8 mouse cellular contexts compared by ENCODE assay signal in the genomic region with DNA sequence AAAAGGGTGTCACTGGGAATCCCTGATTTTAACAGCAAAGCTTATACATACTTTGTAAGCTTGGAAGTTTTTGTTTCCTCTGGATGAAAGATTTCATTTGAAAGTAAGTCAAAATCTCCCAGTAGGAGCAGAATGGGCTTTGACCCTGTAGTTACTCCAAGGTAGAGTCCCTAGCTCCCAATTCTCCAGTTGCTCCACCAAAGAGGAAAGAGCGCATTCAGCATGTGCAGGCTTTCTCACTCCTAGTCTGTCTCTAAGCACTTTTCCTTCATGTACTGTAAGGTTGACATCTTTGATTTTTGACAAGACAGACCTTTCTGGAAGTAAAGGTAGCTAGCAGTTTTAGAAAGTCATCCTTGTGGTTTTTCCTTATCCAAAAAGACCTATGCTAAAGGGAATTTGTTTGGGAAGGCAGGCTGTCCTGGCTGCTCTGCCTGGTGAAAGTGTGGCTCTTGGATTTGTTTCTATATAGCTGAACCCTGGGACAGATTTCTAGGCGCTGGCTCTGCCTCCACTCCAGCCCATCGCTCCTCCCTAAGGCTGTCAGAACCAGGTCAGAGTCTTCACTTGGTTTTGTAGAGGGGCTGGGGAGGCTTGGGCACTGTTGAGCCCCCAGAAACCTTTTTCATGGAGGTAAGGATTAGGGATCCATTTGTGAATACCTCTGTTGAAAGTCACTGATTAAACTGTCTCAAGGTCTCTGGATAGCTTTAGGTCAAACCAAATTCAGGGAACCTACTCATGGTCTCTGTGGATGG. TPM values are rescaled to one million over a fixed set of nuclear protein-coding genes. Genes with fewer than 3 reads are reported as not detected.
DNase-seq lines count a peak whose midpoint lies in the region; ATAC-seq lines count a peak whose summit lies in the region.

No protein-coding gene starts in this region.

- ATAC-seq in megakaryocyte, adult 5-6 weeks (ENCODE audit: poor library complexity, severe bottlenecking): no peak
- ATAC-seq in embryonic facial prominence, embryonic 12.5 days (ENCODE audit: insufficient number of reproducible peaks, insufficient read depth, low FRiP score, low TSS enrichment): no peak
- no peak for ATAC-seq in hindbrain, embryonic 13.5 days (ENCODE audit: low FRiP score)
- ATAC-seq in midbrain, embryonic 11.5 days (ENCODE audit: low FRiP score): no peak

- peak overlapping the region; percentile 7 for H3K4me2 ChIP-seq in embryonic facial prominence, embryonic 12.5 days (replicated peaks)
- H3K4me2 ChIP-seq in hindbrain, embryonic 13.5 days: peak overlapping the region; percentile 91
- no peak overlapping the region; the same call in 1 of the 2 replicates for H3K4me2 ChIP-seq in midbrain, embryonic 11.5 days

- H3K27me3 ChIP-seq in megakaryocyte, embryonic 14.5 days (replicated peaks): no peaks in the 10 kb centered on the region
- H3K27me3 ChIP-seq in embryonic facial prominence, embryonic 12.5 days: no peaks in the 10 kb centered on the region
- H3K27me3 ChIP-seq in hindbrain, embryonic 13.5 days: no peaks in the 10 kb centered on the region
- H3K27me3 ChIP-seq in midbrain, embryonic 11.5 days (ENCODE audit: control insufficient read depth, insufficient read depth, low read length): no peaks in the 10 kb centered on the region

- peak overlapping the region; percentile 80 for H3K27ac ChIP-seq in embryonic facial prominence, embryonic 12.5 days
- peak overlapping the region; percentile 77 for H3K27ac ChIP-seq in hindbrain, embryonic 13.5 days
- H3K27ac ChIP-seq in midbrain, embryonic 11.5 days (ENCODE audit: low read depth, low read length): 0 out of 2 replicates have a peak overlapping the region, but pooled peaks have one; percentile 3

- peaks cover 66% of the 10 kb centered on the region for H3K4me1 ChIP-seq in megakaryocyte, embryonic 14.5 days
- H3K4me1 ChIP-seq in embryonic facial prominence, embryonic 12.5 days: peaks cover 30% of the 10 kb centered on the region
- peaks cover 39% of the 10 kb centered on the region for H3K4me1 ChIP-seq in hindbrain, embryonic 13.5 days (replicated peaks)
- H3K4me1 ChIP-seq in midbrain, embryonic 11.5 days (ENCODE audit: control insufficient read depth, insufficient read depth, low read length): peaks cover 23% of the 10 kb centered on the region

- DNase-seq in midbrain, embryonic 11.5 days (ENCODE audit: low spot score, missing footprints): no peak
- no peak for DNase-seq in right cerebral cortex, postnatal 14 days
- DNase-seq in embryo, embryonic 10 days (ENCODE audit: low spot score): no peak
- DNase-seq in spleen, postnatal 36 days (ENCODE audit: low spot score in 2 of 2): no peak

- peaks cover 51% of the 10 kb centered on the region for H3K36me3 ChIP-seq in megakaryocyte, embryonic 14.5 days (replicated peaks; ENCODE audit: low read length)
- no peaks in the 10 kb centered on the region; the same call in 1 of the 2 replicates for H3K36me3 ChIP-seq in embryonic facial prominence, embryonic 12.5 days
- no peaks in the 10 kb centered on the region for H3K36me3 ChIP-seq in hindbrain, embryonic 13.5 days
- no peaks in the 10 kb centered on the region for H3K36me3 ChIP-seq in midbrain, embryonic 11.5 days (ENCODE audit: control insufficient read depth, insufficient read depth, low read length)

- no peaks in the 10 kb centered on the region for H3K9me3 ChIP-seq in megakaryocyte, embryonic 14.5 days
- no peaks in the 10 kb centered on the region for H3K9me3 ChIP-seq in embryonic facial prominence, embryonic 12.5 days
- H3K9me3 ChIP-seq in hindbrain, embryonic 13.5 days: no peaks in the 10 kb centered on the region
- no peaks in the 10 kb centered on the region for H3K9me3 ChIP-seq in midbrain, embryonic 11.5 days (ENCODE audit: control insufficient read depth, low read length)

- WGBS in embryonic facial prominence, embryonic 12.5 days: 71% methylated on average over 3 of the region's 3 CpGs
- 87% methylated on average over 3 of the region's 3 CpGs for WGBS in hindbrain, embryonic 13.5 days
- 77% methylated on average over 3 of the region's 3 CpGs for WGBS in midbrain, embryonic 11.5 days

- H3K4me3 ChIP-seq in megakaryocyte, embryonic 14.5 days (replicated peaks): peak overlapping the region; percentile 90
- H3K4me3 ChIP-seq in embryonic facial prominence, embryonic 12.5 days: no peak overlapping the region
- 0 out of 2 replicates have a peak overlapping the region, but pooled peaks have one; percentile 9 for H3K4me3 ChIP-seq in hindbrain, embryonic 13.5 days
- no peak overlapping the region for H3K4me3 ChIP-seq in midbrain, embryonic 11.5 days (ENCODE audit: low read depth, low read length)

- peak overlapping the region; percentile 33 for H3K9ac ChIP-seq in embryonic facial prominence, embryonic 12.5 days
- H3K9ac ChIP-seq in hindbrain, embryonic 13.5 days: peak overlapping the region; percentile 69
- H3K9ac ChIP-seq in midbrain, embryonic 11.5 days (ENCODE audit: low read length): peak overlapping the region; percentile 39

RNA-seq across cellular contexts. Expression of gene Zc3h4, which starts 3.8 kb away (rescaled TPM):
- polyA plus RNA-seq in megakaryocyte, embryonic 14.5 days (2012; ENCODE audit: insufficient read depth, low replicate concordance): 59.1 and 96.9 TPM in 2 replicates
- 25.3 and 28.0 TPM in 2 replicates for total RNA-seq in megakaryocyte, adult 5-6 weeks (2015)
- 20.6 and 34.0 TPM in 2 replicates for total RNA-seq in megakaryocyte, adult 5-6 weeks (2017)
- polyA plus RNA-seq in embryonic facial prominence, embryonic 12.5 days (2016; fragmentation: Nextera tagmentation; extraction: Ambion mirVana): 25.5 and 26.1 TPM in 2 replicates
- polyA plus RNA-seq in hindbrain, embryonic 13.5 days (2015; fragmentation: Nextera tagmentation; extraction: Ambion mirVana): 17.4 and 18.6 TPM in 2 replicates
- 15.5 and 16.1 TPM in 2 replicates for polyA plus RNA-seq in midbrain, embryonic 11.5 days (2014; fragmentation: Nextera tagmentation; extraction: Ambion mirVana)

RNA-seq across cellular contexts. Expression of gene Sae1, which starts 16.9 kb away (rescaled TPM):
- 4.3 and 20.1 TPM in 2 replicates for polyA plus RNA-seq in megakaryocyte, embryonic 14.5 days (2012; ENCODE audit: insufficient read depth, low replicate concordance)
- 49.1 and 55.1 TPM in 2 replicates for total RNA-seq in megakaryocyte, adult 5-6 weeks (2015)
- total RNA-seq in megakaryocyte, adult 5-6 weeks (2017): 267 and 278 TPM in 2 replicates
- polyA plus RNA-seq in embryonic facial prominence, embryonic 12.5 days (2016; fragmentation: Nextera tagmentation; extraction: Ambion mirVana): 386 and 405 TPM in 2 replicates
- polyA plus RNA-seq in hindbrain, embryonic 13.5 days (2015; fragmentation: Nextera tagmentation; extraction: Ambion mirVana): 259 and 260 TPM in 2 replicates
- 382 and 395 TPM in 2 replicates for polyA plus RNA-seq in midbrain, embryonic 11.5 days (2014; fragmentation: Nextera tagmentation; extraction: Ambion mirVana)

RNA-seq across cellular contexts. Expression of gene Tmem160, which starts 48.1 kb away (rescaled TPM):
- 185 and 233 TPM in 2 replicates for polyA plus RNA-seq in megakaryocyte, embryonic 14.5 days (2012; ENCODE audit: insufficient read depth, low replicate concordance)
- 24.2 and 33.1 TPM in 2 replicates for total RNA-seq in megakaryocyte, adult 5-6 weeks (2015)
- 10.7 and 12.8 TPM in 2 replicates for total RNA-seq in megakaryocyte, adult 5-6 weeks (2017)
- polyA plus RNA-seq in embryonic facial prominence, embryonic 12.5 days (2016; fragmentation: Nextera tagmentation; extraction: Ambion mirVana): 57.7 and 66.8 TPM in 2 replicates
- 55.9 and 60.8 TPM in 2 replicates for polyA plus RNA-seq in hindbrain, embryonic 13.5 days (2015; fragmentation: Nextera tagmentation; extraction: Ambion mirVana)
- 40.0 and 49.2 TPM in 2 replicates for polyA plus RNA-seq in midbrain, embryonic 11.5 days (2014; fragmentation: Nextera tagmentation; extraction: Ambion mirVana)

Comparison
In these comparisons a context has a peak if more than half of its experiments do, and no peak if none do; other contexts are left out.
1. H3K4me3 ChIP-seq: peak in megakaryocyte, embryonic 14.5 days (single experiment) and hindbrain, embryonic 13.5 days (single experiment); none in embryonic facial prominence, embryonic 12.5 days (single experiment) and midbrain, embryonic 11.5 days (single experiment).
2. H3K27ac ChIP-seq: peak in every context shown above with its lines; median percentile 80 in embryonic facial prominence, embryonic 12.5 days; 77 in hindbrain, embryonic 13.5 days; 3 in midbrain, embryonic 11.5 days.
3. RNA of gene Sae1, which starts 16.9 kb away (polyA plus RNA-seq): 386 to 405 TPM in embryonic facial prominence, embryonic 12.5 days, 382 to 395 TPM in midbrain, embryonic 11.5 days and 259 to 260 TPM in hindbrain, embryonic 13.5 days; 4.3 to 20.1 TPM in megakaryocyte, embryonic 14.5 days; every median in the first group is over 10 times any median in the second.
4. Peak in every context shown above with its lines, with median percentiles within 50 percentile points of each other: H3K9ac ChIP-seq.